29 mouse cellular contexts compared by ENCODE assay signal in the genomic region with DNA sequence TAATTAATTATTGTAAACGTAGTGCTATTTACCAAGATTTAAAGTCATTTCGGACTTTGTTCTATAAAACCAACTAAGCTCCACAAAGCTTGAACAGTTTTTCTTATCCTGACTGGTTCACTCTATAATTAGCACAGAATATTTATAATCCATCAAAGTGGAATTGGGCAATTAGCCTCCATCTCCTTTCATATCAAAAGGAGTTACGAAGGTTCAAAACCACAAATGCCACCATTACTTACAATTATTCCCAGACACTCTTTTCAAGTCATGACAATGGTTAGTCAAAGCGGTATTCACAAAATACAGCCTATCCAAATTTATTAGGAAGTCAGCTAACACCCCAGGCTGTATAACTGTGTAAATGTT. TPM values are rescaled to one million over a fixed set of nuclear protein-coding genes. Genes with fewer than 3 reads are reported as not detected.
DNase-seq lines count a peak whose midpoint lies in the region; ATAC-seq and TF ChIP-seq lines count a peak whose summit lies in the region.
"Had no signal": no experiment of that assay in that cellular context is flagged by ENCODE, and none has a peak within 500 bp of the region (broad histone marks: within the 10 kb centered on the region; RNA-seq: fewer than 3 reads in every experiment).

No protein-coding gene starts in this region.

- no peaks in the 10 kb centered on the region for H3K27me3 ChIP-seq in lung, embryonic 15.5 days
- H3K27me3 ChIP-seq in forebrain, embryonic 13.5 days, result peaks cover 13% of the 10 kb centered on the region
- H3K27me3 ChIP-seq in forebrain, embryonic 16.5 days (replicated peaks; ENCODE audit: control insufficient read depth, insufficient read depth, low read length), result 0 out of 2 replicates have a peak, but pooled peaks cover 6% of the 10 kb centered on the region
- no peaks in the 10 kb centered on the region for H3K27me3 ChIP-seq in midbrain, postnatal 0 days (ENCODE audit: insufficient read depth, low read length)
- H3K27me3 ChIP-seq: hindbrain, embryonic 13.5 days; intestine, embryonic 15.5 days had no signal

- H3K4me2 ChIP-seq in lung, embryonic 15.5 days, result no peak overlapping the region
- no peak overlapping the region for H3K4me2 ChIP-seq in forebrain, embryonic 13.5 days
- H3K4me2 ChIP-seq in forebrain, embryonic 16.5 days (ENCODE audit: low read length), result no peak overlapping the region
- no peak overlapping the region for H3K4me2 ChIP-seq in midbrain, postnatal 0 days (ENCODE audit: low read depth, low read length, poor library complexity, severe bottlenecking)
- H3K4me2 ChIP-seq: heart, embryonic 11.5 days; hindbrain, embryonic 13.5 days; intestine, embryonic 15.5 days had no signal

- 0 out of 2 replicates have a peak overlapping the region, but pooled peaks have one; percentile 30 for H3K27ac ChIP-seq in lung, embryonic 15.5 days
- no peak overlapping the region for H3K27ac ChIP-seq in forebrain, embryonic 13.5 days
- no peak overlapping the region for H3K27ac ChIP-seq in forebrain, embryonic 16.5 days (ENCODE audit: low read length)
- no peak overlapping the region for H3K27ac ChIP-seq in midbrain, postnatal 0 days (ENCODE audit: low read depth, low read length)
- H3K27ac ChIP-seq: heart, adult 2 months; hindbrain, embryonic 10.5 days; hindbrain, embryonic 13.5 days; intestine, embryonic 15.5 days had no signal

- 76% methylated on average over 4 of the region's 4 CpGs for WGBS in lung, embryonic 15.5 days
- 27% methylated on average over 4 of the region's 4 CpGs for WGBS in forebrain, embryonic 13.5 days
- 15% methylated on average over 4 of the region's 4 CpGs for WGBS in forebrain, embryonic 16.5 days
- 78% methylated on average over 4 of the region's 4 CpGs for WGBS in midbrain, postnatal 0 days

- ATAC-seq in lung, embryonic 15.5 days (ENCODE audit: borderline replicate concordance, extremely low read depth, low FRiP score, low TSS enrichment), result no peak
- ATAC-seq in forebrain, embryonic 13.5 days, result peak; percentile 50; the same call in 1 of the 2 replicates
- ATAC-seq in forebrain, embryonic 16.5 days, result peak; percentile 32; the same call in 1 of the 2 replicates
- ATAC-seq in midbrain, postnatal 0 days (ENCODE audit: low FRiP score), result no peak
- ATAC-seq: activated CD4-positive, CD25-positive, alpha-beta regulatory T cell, adult 4 months; CD4-positive, CD25-positive, alpha-beta regulatory T cell, adult 4 months; hindbrain, embryonic 16.5 days; intestine, embryonic 15.5 days had no signal

- H3K4me1 ChIP-seq in lung, embryonic 15.5 days, result peaks cover 11% of the 10 kb centered on the region
- H3K4me1 ChIP-seq in forebrain, embryonic 13.5 days, result peaks cover 34% of the 10 kb centered on the region
- peaks cover 6% of the 10 kb centered on the region for H3K4me1 ChIP-seq in forebrain, embryonic 16.5 days (replicated peaks; ENCODE audit: control insufficient read depth, insufficient read depth, low read length)
- H3K4me1 ChIP-seq in midbrain, postnatal 0 days (ENCODE audit: insufficient read depth, low read length), result no peaks in the 10 kb centered on the region
- H3K4me1 ChIP-seq: hindbrain, embryonic 10.5 days; intestine, embryonic 15.5 days had no signal

- no peak for TF ChIP-seq CTCF in midbrain, postnatal 0 days (IDR thresholded peaks at IDR 0.05)

- no peak overlapping the region for H3K9ac ChIP-seq in lung, embryonic 15.5 days
- no peak overlapping the region for H3K9ac ChIP-seq in forebrain, embryonic 13.5 days
- H3K9ac ChIP-seq in forebrain, embryonic 16.5 days (replicated peaks; ENCODE audit: low read depth, low read length), result no peak overlapping the region
- no peak overlapping the region for H3K9ac ChIP-seq in midbrain, postnatal 0 days (replicated peaks; ENCODE audit: low read length, poor library complexity, severe bottlenecking)
- H3K9ac ChIP-seq: hindbrain, embryonic 13.5 days; intestine, embryonic 15.5 days had no signal

- H3K9me3 ChIP-seq in lung, embryonic 15.5 days, result no peaks in the 10 kb centered on the region
- H3K9me3 ChIP-seq in forebrain, embryonic 13.5 days (replicated peaks), result no peaks in the 10 kb centered on the region
- H3K9me3 ChIP-seq in forebrain, embryonic 16.5 days (ENCODE audit: control insufficient read depth, low read length), result no peaks in the 10 kb centered on the region
- H3K9me3 ChIP-seq in midbrain, postnatal 0 days (ENCODE audit: low read length), result no peaks in the 10 kb centered on the region
- H3K9me3 ChIP-seq: hindbrain, embryonic 10.5 days; hindbrain, embryonic 13.5 days; intestine, embryonic 15.5 days had no signal

- DNase-seq in lung, postnatal 25 days (ENCODE audit: low spot score), result no peak
- no peak for DNase-seq in frontal cortex, adult 2 months (ENCODE audit: extremely low spot score in 1 of 2, low spot score in 1 of 2)
- no peak for DNase-seq in midbrain, postnatal 0 days (ENCODE audit: low spot score)
- DNase-seq: adrenal gland, adult 8-10 months; adrenal gland, postnatal 25 days; cerebellum, adult 18-20 months; cerebellum, adult 9-10 months; cerebellum, postnatal 14 days; gastrocnemius, postnatal 10 days; gastrocnemius, postnatal 36 days; heart, adult 2 months; kidney, adult 11 months had no signal

- no peaks in the 10 kb centered on the region for H3K36me3 ChIP-seq in lung, embryonic 15.5 days
- H3K36me3 ChIP-seq in forebrain, embryonic 13.5 days (ENCODE audit: poor library complexity, severe bottlenecking), result no peaks in the 10 kb centered on the region
- no peaks in the 10 kb centered on the region for H3K36me3 ChIP-seq in forebrain, embryonic 16.5 days (ENCODE audit: control insufficient read depth, insufficient read depth)
- no peaks in the 10 kb centered on the region for H3K36me3 ChIP-seq in midbrain, postnatal 0 days (ENCODE audit: insufficient read depth, low read length)
- H3K36me3 ChIP-seq: hindbrain, embryonic 10.5 days; hindbrain, embryonic 13.5 days; intestine, embryonic 15.5 days had no signal

- H3K4me3 ChIP-seq in lung, embryonic 15.5 days, result no peak overlapping the region
- H3K4me3 ChIP-seq in forebrain, embryonic 13.5 days, result no peak overlapping the region
- H3K4me3 ChIP-seq in forebrain, embryonic 16.5 days (replicated peaks; ENCODE audit: low read length), result no peak overlapping the region
- H3K4me3 ChIP-seq in midbrain, postnatal 0 days (ENCODE audit: low read depth, low read length), result no peak overlapping the region
- H3K4me3 ChIP-seq: heart, adult 2 months; hindbrain, embryonic 10.5 days; hindbrain, embryonic 13.5 days; intestine, embryonic 15.5 days had no signal

RNA-seq across cellular contexts. Expression of gene Pdlim3, which starts 21.0 kb away (rescaled TPM):
- 41.8 and 46.1 TPM in 2 replicates for polyA plus RNA-seq in lung, embryonic 15.5 days (2015; fragmentation: Nextera tagmentation; extraction: Ambion mirVana)
- polyA plus RNA-seq in forebrain, embryonic 13.5 days (2015; fragmentation: Nextera tagmentation; extraction: Ambion mirVana), result 11.7 and 16.8 TPM in 2 replicates
- polyA plus RNA-seq in forebrain, embryonic 16.5 days (2015; fragmentation: Nextera tagmentation; extraction: Ambion mirVana), result 3.6 and 4.9 TPM in 2 replicates
- polyA plus RNA-seq in frontal cortex, adult 2 months (2012; rRNA removed), result 4.4 and 6.7 TPM in 2 replicates
- total RNA-seq in midbrain, postnatal 0 days (2014; rRNA removed), result 6.6 and 10.7 TPM in 2 replicates
- 9.8 and 11.3 TPM in 2 replicates for polyA plus RNA-seq in midbrain, postnatal 0 days (2015; fragmentation: Nextera tagmentation; extraction: Ambion mirVana)
- total RNA-seq: granulocyte monocyte progenitor cell, adult 5-6 weeks; MEL had no signal
- polyA plus RNA-seq: activated CD4-positive, CD25-positive, alpha-beta regulatory T cell, adult 4 months; CD4-positive, CD25-positive, alpha-beta regulatory T cell, adult 4 months had no signal

RNA-seq across cellular contexts. Expression of gene Ccdc110, which starts 28.2 kb away (rescaled TPM):
- not detected in 2 replicates for polyA plus RNA-seq in lung, embryonic 15.5 days (2015; fragmentation: Nextera tagmentation; extraction: Ambion mirVana)
- polyA plus RNA-seq in forebrain, embryonic 13.5 days (2015; fragmentation: Nextera tagmentation; extraction: Ambion mirVana), result 0.09 and 0.13 TPM in 2 replicates
- 0.37 TPM in 1 of 2 replicates, not detected in the other for polyA plus RNA-seq in forebrain, embryonic 16.5 days (2015; fragmentation: Nextera tagmentation; extraction: Ambion mirVana)
- 0.38 and 0.48 TPM in 2 replicates for polyA plus RNA-seq in frontal cortex, adult 2 months (2012; rRNA removed)
- 0.16 TPM in 1 of 2 replicates, not detected in the other for total RNA-seq in midbrain, postnatal 0 days (2014; rRNA removed)
- 0.07 and 0.10 TPM in 2 replicates for polyA plus RNA-seq in midbrain, postnatal 0 days (2015; fragmentation: Nextera tagmentation; extraction: Ambion mirVana)
- total RNA-seq: adrenal gland, adult 8-10 months; adrenal gland, postnatal 25 days; gastrocnemius, postnatal 10 days; gastrocnemius, postnatal 36 days; granulocyte monocyte progenitor cell, adult 5-6 weeks; heart, adult 2 months; heart, postnatal 25 days; MEL had no signal
- polyA plus RNA-seq: activated CD4-positive, CD25-positive, alpha-beta regulatory T cell, adult 4 months; C2C12; CD4-positive, CD25-positive, alpha-beta regulatory T cell, adult 4 months; embryonic facial prominence, embryonic 14.5 days; heart, adult 2 months; heart, embryonic 14.5 days; heart, postnatal 0 days; hindbrain, embryonic 10.5 days; intestine, embryonic 15.5 days had no signal

Comparison
In these comparisons a context has a peak if more than half of its experiments do, and no peak if none do; other contexts are left out.
1. ATAC-seq: peak in forebrain, embryonic 13.5 days (single experiment) and forebrain, embryonic 16.5 days (single experiment); none in lung, embryonic 15.5 days (single experiment) and midbrain, postnatal 0 days (single experiment).